Mouse (Mus musculus) liver, embryonic 12.5 days (tissue): ENCODE data around the gene Brap. TPM values are rescaled to one million over a fixed set of nuclear protein-coding genes. Genes with fewer than 3 reads are reported as not detected.
"Not testable (repeated sequence)": the region's sequence is repeated elsewhere in the genome, so short reads cannot be mapped to it uniquely, and the experiment has no call there.

Experiments
- ATAC-seq: fragments of 200-750 bp; cut with Nextera tagmentation; 2 replicates; pipeline ENCODE4 v1.8.0; 2017; ENCODE audit warnings: moderate number of reproducible peaks, mild to moderate bottlenecking, moderate library complexity
- H3K27ac ChIP-seq: fragments of 300-500 bp; sonication (generic); 2 replicates; pipeline ENCODE4 v1.5.1; 2016; ENCODE audit warnings: mild to moderate bottlenecking
- H3K27me3 ChIP-seq: fragments of 300-500 bp; sonication (generic); replicated peaks from 2 replicates; pipeline ENCODE4 v1.6.1; 2016; ENCODE audit warnings: mild to moderate bottlenecking, moderate library complexity
- H3K36me3 ChIP-seq: fragments of 300-500 bp; sonication (generic); 2 replicates; pipeline ENCODE4 v1.6.1; 2016; ENCODE audit warnings: mild to moderate bottlenecking, moderate library complexity
- H3K4me1 ChIP-seq: fragments of 300-500 bp; sonication (generic); 2 replicates; pipeline ENCODE4 v1.6.1; 2016
- H3K4me2 ChIP-seq: fragments of 300-500 bp; sonication (generic); 2 replicates; pipeline ENCODE4 v1.6.1; 2016; ENCODE audit warnings: mild to moderate bottlenecking, moderate library complexity
- H3K4me3 ChIP-seq: fragments of 300-500 bp; sonication (generic); 2 replicates; pipeline ENCODE4 v1.5.1; 2016; ENCODE audit warnings: mild to moderate bottlenecking, moderate library complexity
- H3K9ac ChIP-seq: fragments of 300-500 bp; sonication (generic); 2 replicates; pipeline ENCODE4 v1.6.1; 2016; ENCODE audit warnings: mild to moderate bottlenecking, moderate library complexity
- H3K9me3 ChIP-seq: fragments of 300-500 bp; sonication (generic); replicated peaks from 2 replicates; pipeline ENCODE4 v1.6.1; 2016; ENCODE audit warnings: mild to moderate bottlenecking, moderate library complexity
- WGBS: fragments of 180-500 bp; shearing (Covaris S2); methylation state at CpG from one replicate; pipeline ENCODE4 v1.1.7; 2016; ENCODE audit not compliant: insufficient replicate concordance; 5-methylcytosine and 5-hydroxymethylcytosine counted together
- polyA plus RNA-seq: library from polyadenylated mRNA; unstranded; fragments of >200 nt; fragmentation: Nextera tagmentation; extraction: Ambion mirVana; gene quantifications from 2 replicates; pipeline ENCODE4 v1.2.1, GENCODE M21; 2016

The Brap gene
- polyA plus RNA-seq: 35.1 and 36.6 TPM in 2 replicates

- Histone ChIP-seq H3K9me3 (no peaks in the 10 kb centered on the region), H3K27ac (peak within 1 kb of the TSS; percentile 83), H3K4me3 (peak within 1 kb of the TSS; percentile 86), H3K9ac (peak within 1 kb of the TSS; percentile 92), H3K27me3 (no peaks in the 10 kb centered on the region), H3K36me3 (peaks cover 35% of the 10 kb centered on the region), H3K4me2 (peak within 1 kb of the TSS; percentile 84), H3K4me1 (peaks cover 24% of the 10 kb centered on the region)
- peak; percentile 84 for ATAC-seq
- under 1% methylated on average over 85 of the region's 85 CpGs for WGBS
Observed at GRCm38 (mm10) chr5:121660059-121660896, at the start of gene Brap, which contains the start of gene Acad10. Gene Brap (plus strand): TSS chr5:121660563. Gene Acad10 (minus strand): TSS chr5:121660514.

- WGBS: 75% methylated on average over 6 of the region's 6 CpGs
Observed at GRCm38 (mm10) chr5:121612036-121612435, 48.3 kb upstream of the Brap start.

DNA sequence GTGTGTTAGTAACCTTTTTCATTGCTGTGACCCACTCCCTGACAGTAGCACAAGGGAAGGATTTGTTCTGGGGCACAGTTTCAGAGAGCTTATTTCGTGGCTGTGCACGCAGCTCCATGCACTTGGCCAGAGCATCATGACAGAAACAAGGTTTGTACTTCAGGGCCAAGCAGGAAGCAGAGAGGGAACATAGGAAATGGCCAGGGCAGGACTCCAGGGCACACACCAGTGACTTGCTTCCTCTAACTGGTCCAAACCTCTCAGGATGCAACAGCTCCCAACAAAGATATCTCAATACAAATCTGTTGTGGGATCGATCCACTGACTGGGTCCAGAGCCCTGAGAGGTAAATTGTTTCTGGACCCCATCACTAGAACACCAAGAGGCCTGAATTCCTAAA lies 45.4 kb upstream of the Brap start:
- WGBS: 64% methylated on average over 3 of the region's 3 CpGs
- not testable (repeated sequence) for H3K27ac ChIP-seq, H3K4me2 ChIP-seq, ATAC-seq, H3K27me3 ChIP-seq, H3K9ac ChIP-seq, H3K9me3 ChIP-seq, H3K4me3 ChIP-seq, H3K36me3 ChIP-seq
- peaks cover 15% of the 10 kb centered on the region for H3K4me1 ChIP-seq

More at GRCm38 (mm10) chr5:121612036-121612435, 48.3 kb upstream of the Brap start:
- H3K4me1 ChIP-seq: no peaks in the 10 kb centered on the region
- no peak overlapping the region for H3K27ac ChIP-seq
- no peaks in the 10 kb centered on the region for H3K36me3 ChIP-seq
- H3K9me3 ChIP-seq: no peaks in the 10 kb centered on the region
- no peak overlapping the region for H3K4me2 ChIP-seq
- no peak overlapping the region for H3K4me3 ChIP-seq
- no peaks in the 10 kb centered on the region for H3K27me3 ChIP-seq
- ATAC-seq: no peak
- H3K9ac ChIP-seq: no peak overlapping the region

DNA sequence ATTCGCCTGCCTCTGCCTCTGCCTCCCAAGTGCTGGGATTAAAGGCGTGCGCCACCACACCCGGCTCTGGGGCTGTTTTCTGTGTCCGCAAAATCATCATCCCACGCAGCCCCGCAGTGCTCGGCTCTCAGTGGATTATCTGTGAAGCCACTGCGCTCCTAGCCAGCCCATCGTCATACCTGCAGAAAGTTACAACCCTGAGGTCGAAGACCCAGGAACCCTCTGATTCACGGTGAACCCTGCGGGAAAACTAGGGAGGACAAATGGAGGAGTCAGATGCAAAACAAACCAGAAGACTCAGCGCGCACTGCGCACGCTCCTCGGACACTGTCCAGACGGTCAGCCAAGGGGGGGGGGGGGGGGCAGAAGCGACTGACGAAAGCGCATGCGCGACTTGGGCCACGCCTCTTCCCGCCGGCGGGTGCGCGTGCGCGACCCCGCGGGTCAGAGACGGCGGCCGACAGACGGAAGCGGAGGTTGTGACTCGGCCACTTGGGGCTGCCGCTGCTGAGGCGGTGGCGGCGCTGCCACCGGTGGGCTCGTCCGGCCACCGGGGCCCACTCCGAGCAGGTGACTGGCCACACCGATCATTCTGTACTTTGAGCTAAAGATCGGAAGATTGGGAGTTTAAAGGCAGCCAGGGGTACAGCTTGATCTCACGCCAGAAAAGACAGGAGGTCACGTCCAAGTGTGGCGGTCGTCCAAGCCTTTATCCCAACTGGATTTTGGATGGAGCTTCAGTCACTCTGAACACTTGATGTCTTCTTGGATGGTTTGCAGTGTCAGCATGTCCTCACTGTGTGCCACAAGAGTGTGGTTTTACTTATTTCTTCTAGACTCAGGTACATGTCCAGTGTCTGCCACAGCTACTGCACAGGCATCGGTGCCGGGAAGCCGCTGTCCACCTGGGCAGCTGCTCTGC lies 41.5 kb upstream of the Brap start, which contains the start of gene Acad12:
Gene Acad12, minus strand, starts transcription at position 347 of the 922 bp plus-strand sequence.
- 1% methylated on average over 58 of the region's 58 CpGs for WGBS
- no peaks in the 10 kb centered on the region; the same call in 1 of the 2 replicates for H3K36me3 ChIP-seq
- ATAC-seq: peak; percentile 86
- no peaks in the 10 kb centered on the region for H3K9me3 ChIP-seq
- H3K27me3 ChIP-seq: no peaks in the 10 kb centered on the region
- H3K4me3 ChIP-seq: peak within 1 kb of the TSS; percentile 72
- H3K27ac ChIP-seq: peak within 1 kb of the TSS; percentile 81
- H3K4me1 ChIP-seq: peaks cover 22% of the 10 kb centered on the region
- H3K4me2 ChIP-seq: peak within 1 kb of the TSS; percentile 88
- peak within 1 kb of the TSS; percentile 79 for H3K9ac ChIP-seq

DNA sequence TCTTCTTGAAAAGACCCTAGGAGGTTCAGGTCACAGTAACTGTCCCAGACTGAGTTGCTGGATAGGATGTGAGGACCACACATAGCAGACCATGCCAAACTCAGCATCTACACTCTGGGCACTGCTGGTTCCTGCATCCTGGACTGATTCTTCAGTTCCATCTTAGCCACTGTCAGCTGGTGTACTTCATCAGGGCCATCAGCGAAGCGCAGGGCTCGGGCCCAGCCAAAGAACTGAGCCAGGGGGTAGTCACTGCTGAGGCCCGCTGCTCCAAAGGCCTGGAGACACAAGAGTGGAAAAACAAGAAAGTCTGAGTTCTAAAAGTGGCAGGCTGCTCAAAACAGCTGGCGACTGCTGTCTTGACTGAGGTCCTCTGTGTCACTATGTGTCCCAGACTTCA lies 39.3 kb upstream of the Brap start:
- no peak overlapping the region for H3K4me2 ChIP-seq
- no peak for ATAC-seq
- WGBS: 85% methylated on average over 5 of the region's 5 CpGs
- H3K27ac ChIP-seq: no peak overlapping the region
- H3K9ac ChIP-seq: no peak overlapping the region
- peaks cover 22% of the 10 kb centered on the region for H3K4me1 ChIP-seq
- H3K27me3 ChIP-seq: no peaks in the 10 kb centered on the region
- no peak overlapping the region for H3K4me3 ChIP-seq
- H3K36me3 ChIP-seq: no peaks in the 10 kb centered on the region; the same call in 1 of the 2 replicates
- H3K9me3 ChIP-seq: no peaks in the 10 kb centered on the region

GRCm38 (mm10) chr5:121623241-121623640 lies 37.1 kb upstream of the Brap start:
- Histone ChIP-seq H3K27ac (no peak overlapping the region), H3K27me3 (no peaks in the 10 kb centered on the region), H3K36me3 (no peaks in the 10 kb centered on the region; the same call in 1 of the 2 replicates), H3K9me3 (no peaks in the 10 kb centered on the region), H3K4me2 (no peak overlapping the region), H3K4me3 (no peak overlapping the region), H3K9ac (no peak overlapping the region), H3K4me1 (peaks cover 14% of the 10 kb centered on the region)
- ATAC-seq: no peak
- 77% methylated on average over 3 of the region's 3 CpGs for WGBS

- 0% methylated on average over 1 of the region's 1 CpGs for WGBS
- no peaks in the 10 kb centered on the region for H3K36me3 ChIP-seq
- H3K4me3 ChIP-seq: no peak overlapping the region
- no peaks in the 10 kb centered on the region for H3K4me1 ChIP-seq
- no peak overlapping the region for H3K27ac ChIP-seq
- no peak for ATAC-seq
- H3K9me3 ChIP-seq: no peaks in the 10 kb centered on the region
- no peak overlapping the region for H3K4me2 ChIP-seq
- H3K9ac ChIP-seq: no peak overlapping the region
- no peaks in the 10 kb centered on the region for H3K27me3 ChIP-seq
Observed at GRCm38 (mm10) chr5:121627871-121628270, 32.5 kb upstream of the Brap start.

DNA sequence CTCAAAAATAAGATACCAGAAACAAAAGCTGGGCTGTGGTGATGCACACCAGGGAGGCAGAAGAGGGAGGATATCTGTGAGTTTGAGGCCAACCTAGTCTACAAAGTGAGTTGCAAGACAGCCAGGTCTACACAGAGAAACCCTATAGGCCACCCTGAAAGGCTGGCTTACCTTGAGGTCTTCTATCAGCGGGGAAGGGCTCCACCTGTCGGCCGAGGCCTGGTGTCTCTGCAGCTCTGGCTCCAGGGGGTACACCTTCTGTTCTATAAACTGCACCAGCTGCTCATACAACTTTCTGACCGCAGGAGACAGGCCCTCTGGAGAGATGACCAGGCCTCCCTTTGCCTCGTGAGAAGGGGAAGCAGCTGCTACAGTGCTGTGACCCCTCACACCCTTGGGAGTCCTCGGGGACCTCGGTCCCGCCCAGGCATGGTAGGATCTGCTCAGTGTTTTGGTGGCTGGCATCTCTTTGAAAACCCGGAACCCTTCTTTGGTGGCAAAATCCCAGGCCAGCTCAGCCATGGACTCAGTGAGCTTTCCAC lies 29.2 kb upstream of the Brap start:
- H3K4me1 ChIP-seq, ATAC-seq, H3K9ac ChIP-seq, H3K4me2 ChIP-seq, H3K9me3 ChIP-seq, H3K27ac ChIP-seq, H3K27me3 ChIP-seq, H3K36me3 ChIP-seq, H3K4me3 ChIP-seq: not testable (repeated sequence)
- WGBS: 53% methylated on average over 8 of the region's 9 CpGs

- Histone ChIP-seq H3K4me2 (no peak overlapping the region), H3K27me3 (no peaks in the 10 kb centered on the region), H3K4me3 (no peak overlapping the region), H3K36me3 (no peaks in the 10 kb centered on the region), H3K9ac (no peak overlapping the region), H3K4me1 (no peaks in the 10 kb centered on the region), H3K27ac (no peak overlapping the region), H3K9me3 (no peaks in the 10 kb centered on the region)
- no peak for ATAC-seq
- 40% methylated on average over 3 of the region's 3 CpGs for WGBS
Observed at GRCm38 (mm10) chr5:121632804-121633203, 27.6 kb upstream of the Brap start.

DNA sequence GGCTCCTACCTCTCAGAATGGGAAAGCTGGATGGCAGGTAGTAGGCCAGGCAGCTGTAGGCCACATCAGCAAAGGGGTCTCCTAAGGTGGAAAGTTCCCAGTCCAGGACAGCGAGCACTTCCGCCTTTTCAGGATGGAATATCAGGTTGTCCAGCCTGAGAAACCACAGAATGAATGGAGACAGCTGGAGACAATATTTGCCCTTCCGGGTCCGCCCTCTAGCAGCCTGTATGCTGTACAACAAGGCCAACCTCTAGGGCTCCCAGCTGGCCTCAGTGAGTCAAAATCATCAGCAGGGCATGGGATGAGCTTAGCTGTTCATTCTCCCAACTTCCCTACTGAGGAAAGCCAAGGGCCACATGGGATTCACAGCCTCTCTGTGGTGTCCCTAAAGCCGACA lies 25.7 kb upstream of the Brap start:
- H3K4me3 ChIP-seq: no peak overlapping the region
- H3K9ac ChIP-seq: 0 out of 2 replicates have a peak overlapping the region, but pooled peaks have one; percentile 36
- no peak overlapping the region for H3K4me2 ChIP-seq
- no peaks in the 10 kb centered on the region for H3K27me3 ChIP-seq
- 0 out of 2 replicates have a peak, but pooled peaks cover 4% of the 10 kb centered on the region for H3K4me1 ChIP-seq
- no peak overlapping the region for H3K27ac ChIP-seq
- no peaks in the 10 kb centered on the region for H3K9me3 ChIP-seq
- 82% methylated on average over 5 of the region's 5 CpGs for WGBS
- ATAC-seq: no peak; the same call in 1 of the 2 replicates
- no peaks in the 10 kb centered on the region for H3K36me3 ChIP-seq

- 70% methylated on average over 6 of the region's 6 CpGs for WGBS
- H3K27ac ChIP-seq: no peak overlapping the region
- no peaks in the 10 kb centered on the region for H3K27me3 ChIP-seq
Observed at GRCm38 (mm10) chr5:121637296-121637695, 23.1 kb upstream of the Brap start.

More at GRCm38 (mm10) chr5:121637296-121637695, 23.1 kb upstream of the Brap start:
- ATAC-seq: no peak
- no peak overlapping the region for H3K9ac ChIP-seq
- no peaks in the 10 kb centered on the region for H3K9me3 ChIP-seq
- no peaks in the 10 kb centered on the region for H3K36me3 ChIP-seq
- no peak overlapping the region for H3K4me2 ChIP-seq
- H3K4me3 ChIP-seq: no peak overlapping the region
- 0 out of 2 replicates have a peak, but pooled peaks cover 4% of the 10 kb centered on the region for H3K4me1 ChIP-seq
